Mouse (Mus musculus): ENCODE results near the gene Fbxl8. TPM values are rescaled to one million over a fixed set of nuclear protein-coding genes. Genes with fewer than 3 reads are reported as not detected.
"Not testable (repeated sequence)": the region's sequence is repeated elsewhere in the genome, so short reads cannot be mapped to it uniquely, and the experiment has no call there.

The Fbxl8 gene
- 1.2 and 1.3 TPM in 2 replicates for polyA plus RNA-seq (2015; fragmentation: Nextera tagmentation; extraction: Ambion mirVana)

GRCm38 (mm10) chr8:105264024-105264982 is at the start of gene Fbxl8, which contains the start of gene Tradd:
Gene Fbxl8, plus strand, starts transcription at chr8:105264648.
Gene Tradd, minus strand, starts transcription at chr8:105264609.
- Histone ChIP-seq H3K9me3 (replicated peaks) (no peaks in the 10 kb centered on the region), H3K4me1 (replicated peaks) (peaks cover 67% of the 10 kb centered on the region), H3K4me2 (peak within 1 kb of the TSS; percentile 97), H3K36me3 (replicated peaks) (no peaks in the 10 kb centered on the region), H3K4me3 (replicated peaks) (peak within 1 kb of the TSS; percentile 74), H3K27me3 (peaks cover 93% of the 10 kb centered on the region), H3K27ac (replicated peaks) (peak within 1 kb of the TSS; percentile 31; the same call in 1 of the 2 replicates), H3K9ac (peak within 1 kb of the TSS; percentile 80)
- WGBS (ENCODE audit: insufficient replicate concordance) = 1% methylated on average over 54 of the region's 54 CpGs
- ATAC-seq (ENCODE audit: insufficient read depth) = peak; percentile 81

GRCm38 (mm10) chr8:105217926-105218522 is 46.4 kb upstream of the Fbxl8 start:
- Histone ChIP-seq H3K27me3 (no peaks in the 10 kb centered on the region), H3K4me1 (replicated peaks) (no peaks in the 10 kb centered on the region), H3K4me3 (replicated peaks) (no peak overlapping the region), H3K27ac (replicated peaks) (no peak overlapping the region), H3K4me2 (no peak overlapping the region), H3K9ac (no peak overlapping the region), H3K9me3 (replicated peaks) (no peaks in the 10 kb centered on the region), H3K36me3 (replicated peaks) (no peaks in the 10 kb centered on the region)
- WGBS (ENCODE audit: insufficient replicate concordance) = 61% methylated on average over 5 of the region's 5 CpGs
- no peak for ATAC-seq (ENCODE audit: insufficient read depth)

GRCm38 (mm10) chr8:105223850-105224249 is 40.6 kb upstream of the Fbxl8 start:
- peak overlapping the region; percentile 90 for H3K27ac ChIP-seq (replicated peaks)
- ATAC-seq (ENCODE audit: insufficient read depth) = no peak
- H3K36me3 ChIP-seq (replicated peaks) = 0 out of 2 replicates have a peak, but pooled peaks cover 5% of the 10 kb centered on the region
- H3K9me3 ChIP-seq (replicated peaks) = no peaks in the 10 kb centered on the region
- H3K9ac ChIP-seq = no peak overlapping the region
- H3K4me2 ChIP-seq = peak overlapping the region; percentile 84; the same call in 1 of the 2 replicates
- H3K4me1 ChIP-seq (replicated peaks) = peaks cover 31% of the 10 kb centered on the region
- WGBS (ENCODE audit: insufficient replicate concordance) = 66% methylated on average over 7 of the region's 7 CpGs
- peak overlapping the region; percentile 86 for H3K4me3 ChIP-seq (replicated peaks)
- no peaks in the 10 kb centered on the region for H3K27me3 ChIP-seq

GRCm38 (mm10) chr8:105224413-105225271 is 39.8 kb upstream of the Fbxl8 start, which contains the start of gene D230025D16Rik:
Gene D230025D16Rik, plus strand, starts transcription at chr8:105225145.
- Histone ChIP-seq H3K36me3 (replicated peaks) (0 out of 2 replicates have a peak, but pooled peaks cover 5% of the 10 kb centered on the region), H3K9me3 (replicated peaks) (no peaks in the 10 kb centered on the region), H3K27me3 (no peaks in the 10 kb centered on the region), H3K4me2 (peak within 1 kb of the TSS; percentile 84), H3K4me1 (replicated peaks) (peaks cover 35% of the 10 kb centered on the region), H3K9ac (peak within 1 kb of the TSS; percentile 91), H3K4me3 (replicated peaks) (peak within 1 kb of the TSS; percentile 86), H3K27ac (replicated peaks) (peak within 1 kb of the TSS; percentile 90)
- WGBS (ENCODE audit: insufficient replicate concordance) = 4% methylated on average over 34 of the region's 34 CpGs
- ATAC-seq (ENCODE audit: insufficient read depth) = peak; percentile 91

GRCm38 (mm10) chr8:105225272-105225593 is 39.2 kb upstream of the Fbxl8 start:
- Histone ChIP-seq H3K9me3 (replicated peaks) (no peaks in the 10 kb centered on the region), H3K36me3 (replicated peaks) (0 out of 2 replicates have a peak, but pooled peaks cover 5% of the 10 kb centered on the region), H3K4me3 (replicated peaks) (peak overlapping the region; percentile 86), H3K4me2 (peak overlapping the region; percentile 84), H3K4me1 (replicated peaks) (peaks cover 35% of the 10 kb centered on the region), H3K27ac (replicated peaks) (peak overlapping the region; percentile 90), H3K9ac (peak overlapping the region; percentile 91), H3K27me3 (no peaks in the 10 kb centered on the region)
- ATAC-seq (ENCODE audit: insufficient read depth) = no peak; the same call in 1 of the 2 replicates
- WGBS (ENCODE audit: insufficient replicate concordance) = under 1% methylated on average over 27 of the region's 27 CpGs

- 12% methylated on average over 6 of the region's 6 CpGs for whole genome bisulfite sequencing (ENCODE audit: insufficient replicate concordance)
- H3K9ac ChIP-seq = peak overlapping the region; percentile 91
- no peaks in the 10 kb centered on the region for H3K9me3 ChIP-seq (replicated peaks)
- H3K27ac ChIP-seq (replicated peaks) = peak overlapping the region; percentile 90
- H3K4me2 ChIP-seq = peak overlapping the region; percentile 84
- 0 out of 2 replicates have a peak, but pooled peaks cover 5% of the 10 kb centered on the region for H3K36me3 ChIP-seq (replicated peaks)
- ATAC-seq (ENCODE audit: insufficient read depth) = peak; percentile 20; the same call in 1 of the 2 replicates
- H3K4me3 ChIP-seq (replicated peaks) = peak overlapping the region; percentile 86
- H3K27me3 ChIP-seq = no peaks in the 10 kb centered on the region
- H3K4me1 ChIP-seq (replicated peaks) = peaks cover 35% of the 10 kb centered on the region
These were observed 38.5 kb upstream of the Fbxl8 start for GRCm38 (mm10) chr8:105225917-105226316.

GRCm38 (mm10) chr8:105231503-105232320 is 32.7 kb upstream of the Fbxl8 start:
- ATAC-seq (ENCODE audit: insufficient read depth) = no peak
- H3K4me3 ChIP-seq (replicated peaks) = no peak overlapping the region
- H3K4me1 ChIP-seq (replicated peaks) = peaks cover 44% of the 10 kb centered on the region
- no peaks in the 10 kb centered on the region for H3K27me3 ChIP-seq
- no peak overlapping the region for H3K4me2 ChIP-seq
- peaks cover 33% of the 10 kb centered on the region for H3K36me3 ChIP-seq (replicated peaks)
- H3K27ac ChIP-seq (replicated peaks) = no peak overlapping the region
- H3K9ac ChIP-seq = no peak overlapping the region
- 64% methylated on average over 12 of the region's 12 CpGs for WGBS (ENCODE audit: insufficient replicate concordance)
- H3K9me3 ChIP-seq (replicated peaks) = no peaks in the 10 kb centered on the region

- not testable (repeated sequence) for H3K4me3 ChIP-seq (replicated peaks); H3K27ac ChIP-seq (replicated peaks); ATAC-seq (ENCODE audit: insufficient read depth); H3K4me2 ChIP-seq; H3K9ac ChIP-seq; H3K9me3 ChIP-seq (replicated peaks); H3K27me3 ChIP-seq
- 70% methylated on average over 4 of the region's 4 CpGs for WGBS (ENCODE audit: insufficient replicate concordance)
- peaks cover 38% of the 10 kb centered on the region for H3K4me1 ChIP-seq (replicated peaks)
- H3K36me3 ChIP-seq (replicated peaks) = peaks cover 35% of the 10 kb centered on the region
These were observed 32.1 kb upstream of the Fbxl8 start for GRCm38 (mm10) chr8:105232321-105232693.

- peaks cover 33% of the 10 kb centered on the region for H3K4me1 ChIP-seq (replicated peaks)
- ATAC-seq (ENCODE audit: insufficient read depth) = peak; percentile 52
- H3K27ac ChIP-seq (replicated peaks) = peak overlapping the region; percentile 53
- H3K9me3 ChIP-seq (replicated peaks) = no peaks in the 10 kb centered on the region
- H3K27me3 ChIP-seq = no peaks in the 10 kb centered on the region
- H3K4me3 ChIP-seq (replicated peaks) = no peak overlapping the region
- no peak overlapping the region for H3K9ac ChIP-seq
- H3K36me3 ChIP-seq (replicated peaks) = peaks cover 30% of the 10 kb centered on the region
- WGBS (ENCODE audit: insufficient replicate concordance) = 44% methylated on average over 1 of the region's 1 CpGs
- peak overlapping the region; percentile 33 for H3K4me2 ChIP-seq
These were observed 31.1 kb upstream of the Fbxl8 start for GRCm38 (mm10) chr8:105233126-105233935.

Data from liver, embryonic 15.5 days (tissue).